Mouse (Mus musculus) c-Kit-negative CD71-positive TER-119-positive erythroid progenitor cells, embryonic 14.5 days (primary cell): ENCODE data around the gene Slfn5.
A peak's percentile ranks its signal among the peaks of the same experiment; 100 is the strongest.
"Not testable (repeated sequence)": the region's sequence is repeated elsewhere in the genome, so short reads cannot be mapped to it uniquely, and the experiment has no call there.

Experiments used
- DNase-seq: peaks from one replicate; pipeline ENCODE4 v3.0.0-alpha.2; 2013; ENCODE audit warnings: low read depth, low spot score

Slfn5 gene

GRCm38 (mm10) chr11:82950736-82951481, at the start of gene Slfn5:
Gene Slfn5, plus strand, starts transcription at chr11:82951349.
- DNase-seq: no peak

GRCm38 (mm10) chr11:82901606-82902310, 49.4 kb upstream of the Slfn5 start:
- DNase-seq: no peak

GRCm38 (mm10) chr11:82904952-82905351, 46.2 kb upstream of the Slfn5 start:
- DNase-seq: no peak

GRCm38 (mm10) chr11:82905816-82906215, 45.3 kb upstream of the Slfn5 start:
- no peak for DNase-seq

GRCm38 (mm10) chr11:82907651-82908607, 43.2 kb upstream of the Slfn5 start, which contains the start of gene Nle1:
Gene Nle1, minus strand, starts transcription at chr11:82908411.
- DNase-seq: peak; percentile 69

GRCm38 (mm10) chr11:82908608-82908989, 42.5 kb upstream of the Slfn5 start:
- DNase-seq: no peak

GRCm38 (mm10) chr11:82910250-82910649, 40.9 kb upstream of the Slfn5 start, which contains the start of gene Unc45b:
Gene Unc45b, plus strand, starts transcription at chr11:82910550.
- no peak for DNase-seq

GRCm38 (mm10) chr11:82910679-82911389, 40.3 kb upstream of the Slfn5 start:
- no peak for DNase-seq

GRCm38 (mm10) chr11:82914711-82915352, 36.3 kb upstream of the Slfn5 start:
- peak; percentile 50 for DNase-seq

- no peak for DNase-seq
Measured at GRCm38 (mm10) chr11:82920768-82921167, 30.4 kb upstream of the Slfn5 start.

GRCm38 (mm10) chr11:82921691-82922090, 29.5 kb upstream of the Slfn5 start:
- no peak for DNase-seq

- not testable (repeated sequence) for DNase-seq
Measured at GRCm38 (mm10) chr11:82923910-82924309, 27.2 kb upstream of the Slfn5 start.

- no peak for DNase-seq
Measured at GRCm38 (mm10) chr11:82928897-82929632, 22.1 kb upstream of the Slfn5 start.

- DNase-seq: no peak
Measured at GRCm38 (mm10) chr11:82929633-82929950, 21.6 kb upstream of the Slfn5 start.

GRCm38 (mm10) chr11:82930391-82930955, 20.7 kb upstream of the Slfn5 start:
- DNase-seq: not testable (repeated sequence)

GRCm38 (mm10) chr11:82931161-82931560, 20.0 kb upstream of the Slfn5 start:
- DNase-seq: not testable (repeated sequence)

GRCm38 (mm10) chr11:82931671-82932450, 19.3 kb upstream of the Slfn5 start:
- not testable (repeated sequence) for DNase-seq

GRCm38 (mm10) chr11:82933186-82933585, 18.0 kb upstream of the Slfn5 start:
- DNase-seq: no peak

- DNase-seq: no peak
Measured at GRCm38 (mm10) chr11:82943336-82943735, 7.8 kb upstream of the Slfn5 start.
